Mouse (Mus musculus) hindbrain, embryonic 13.5 days (tissue): ENCODE measurements at regions not wholly inside any gene's neighbourhood (a gene's known extent, or its start where the extent isn't known, plus 50 kb on each side); places are given as distances from the start of the nearest gene placed in this dataset.

Source experiments
- ATAC-seq: fragments of 200-750 bp; cut with Nextera tagmentation; 2 replicates; pipeline ENCODE4 v1.8.0; 2017; ENCODE audit warnings: moderate TSS enrichment; ENCODE audit not compliant: low FRiP score
- H3K27ac ChIP-seq: fragments of 300-500 bp; sonication (generic); 2 replicates; pipeline ENCODE4 v1.5.1; 2015; ENCODE audit warnings: inconsistent platforms, mild to moderate bottlenecking, moderate library complexity
- H3K27me3 ChIP-seq: fragments of 300-500 bp; sonication (generic); 2 replicates; pipeline ENCODE4 v1.6.1; 2015; ENCODE audit warnings: mild to moderate bottlenecking, inconsistent platforms
- H3K36me3 ChIP-seq: fragments of 300-500 bp; sonication (generic); 2 replicates; pipeline ENCODE4 v1.6.1; 2015; ENCODE audit warnings: mild to moderate bottlenecking, inconsistent platforms
- H3K4me1 ChIP-seq: fragments of 300-500 bp; sonication (generic); replicated peaks from 2 replicates; pipeline ENCODE4 v1.6.1; 2015; ENCODE audit warnings: inconsistent platforms
- H3K4me2 ChIP-seq: fragments of 300-500 bp; sonication (generic); 2 replicates; pipeline ENCODE4 v1.6.1; 2015; ENCODE audit warnings: inconsistent platforms, mild to moderate bottlenecking, moderate library complexity
- H3K4me3 ChIP-seq: fragments of 300-500 bp; sonication (generic); 2 replicates; pipeline ENCODE4 v1.5.1; 2015; ENCODE audit warnings: mild to moderate bottlenecking, inconsistent platforms
- H3K9ac ChIP-seq: fragments of 300-500 bp; sonication (generic); 2 replicates; pipeline ENCODE4 v1.6.1; 2015; ENCODE audit warnings: mild to moderate bottlenecking, inconsistent platforms
- H3K9me3 ChIP-seq: fragments of 300-500 bp; sonication (generic); 2 replicates; pipeline ENCODE4 v1.6.1; 2016; ENCODE audit warnings: inconsistent platforms
- WGBS: fragments of 180-500 bp; shearing (Covaris S2); methylation state at CpG from one replicate; pipeline ENCODE4 v1.1.7; 2015; 5-methylcytosine and 5-hydroxymethylcytosine counted together

GRCm38 (mm10) chr7:70870841-70871534, 480.3 kb downstream of the Gm10295 start:
- Histone ChIP-seq H3K36me3 (no peaks in the 10 kb centered on the region), H3K4me2 (no peak overlapping the region), H3K4me3 (no peak overlapping the region), H3K9me3 (no peaks in the 10 kb centered on the region), H3K9ac (no peak overlapping the region), H3K27ac (no peak overlapping the region), H3K27me3 (no peaks in the 10 kb centered on the region), H3K4me1 (no peaks in the 10 kb centered on the region)
- no peak for ATAC-seq
- WGBS, result 81% methylated on average over 10 of the region's 10 CpGs

GRCm38 (mm10) chr7:70869125-70869524, 482.2 kb downstream of the Gm10295 start:
- no peak overlapping the region for H3K4me2 ChIP-seq
- no peak overlapping the region for H3K4me3 ChIP-seq
- H3K4me1 ChIP-seq, result no peaks in the 10 kb centered on the region
- no peak overlapping the region for H3K9ac ChIP-seq
- 82% methylated on average over 1 of the region's 1 CpGs for WGBS
- no peak overlapping the region for H3K27ac ChIP-seq
- H3K27me3 ChIP-seq, result 0 out of 2 replicates have a peak, but pooled peaks cover 3% of the 10 kb centered on the region
- H3K36me3 ChIP-seq, result no peaks in the 10 kb centered on the region
- H3K9me3 ChIP-seq, result no peaks in the 10 kb centered on the region
- ATAC-seq, result no peak

DNA sequence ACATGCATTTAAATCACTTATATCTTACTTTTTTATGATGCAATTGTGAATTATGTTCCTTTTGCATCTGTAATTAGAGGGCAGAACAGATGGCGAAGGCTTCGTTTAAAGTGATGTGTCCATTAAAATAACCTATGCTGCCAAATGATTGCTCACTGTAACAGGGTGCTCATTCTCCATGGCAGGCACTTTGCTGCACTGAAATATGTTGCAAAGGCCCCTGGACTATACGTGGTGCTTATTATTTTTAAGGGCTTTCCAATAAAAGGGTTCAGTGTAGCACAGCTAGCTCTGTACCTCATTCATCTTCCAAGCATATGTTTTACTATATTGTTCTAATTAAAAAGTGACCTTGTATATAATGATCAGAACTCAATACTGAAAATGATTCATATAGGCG, 491.3 kb downstream of the Gm10295 start:
- Histone ChIP-seq H3K27ac (no peak overlapping the region), H3K36me3 (no peaks in the 10 kb centered on the region), H3K4me2 (no peak overlapping the region), H3K9me3 (no peaks in the 10 kb centered on the region), H3K4me1 (no peaks in the 10 kb centered on the region), H3K9ac (no peak overlapping the region), H3K4me3 (no peak overlapping the region), H3K27me3 (0 out of 2 replicates have a peak, but pooled peaks cover under 1% of the 10 kb centered on the region)
- no peak for ATAC-seq
- 79% methylated on average over 4 of the region's 4 CpGs for WGBS

- no peak for ATAC-seq
- H3K27ac ChIP-seq, result no peak overlapping the region
- peaks cover 12% of the 10 kb centered on the region for H3K4me1 ChIP-seq
- no peak overlapping the region for H3K4me3 ChIP-seq
- no peaks in the 10 kb centered on the region for H3K9me3 ChIP-seq
- no peak overlapping the region for H3K9ac ChIP-seq
- no peak overlapping the region for H3K4me2 ChIP-seq
- peaks cover 7% of the 10 kb centered on the region; the same call in 1 of the 2 replicates for H3K27me3 ChIP-seq
- WGBS, result 82% methylated on average over 2 of the region's 2 CpGs
- no peaks in the 10 kb centered on the region for H3K36me3 ChIP-seq
These were observed 484.2 kb upstream of the Nr2f2 start for GRCm38 (mm10) chr7:70850726-70851125.

DNA sequence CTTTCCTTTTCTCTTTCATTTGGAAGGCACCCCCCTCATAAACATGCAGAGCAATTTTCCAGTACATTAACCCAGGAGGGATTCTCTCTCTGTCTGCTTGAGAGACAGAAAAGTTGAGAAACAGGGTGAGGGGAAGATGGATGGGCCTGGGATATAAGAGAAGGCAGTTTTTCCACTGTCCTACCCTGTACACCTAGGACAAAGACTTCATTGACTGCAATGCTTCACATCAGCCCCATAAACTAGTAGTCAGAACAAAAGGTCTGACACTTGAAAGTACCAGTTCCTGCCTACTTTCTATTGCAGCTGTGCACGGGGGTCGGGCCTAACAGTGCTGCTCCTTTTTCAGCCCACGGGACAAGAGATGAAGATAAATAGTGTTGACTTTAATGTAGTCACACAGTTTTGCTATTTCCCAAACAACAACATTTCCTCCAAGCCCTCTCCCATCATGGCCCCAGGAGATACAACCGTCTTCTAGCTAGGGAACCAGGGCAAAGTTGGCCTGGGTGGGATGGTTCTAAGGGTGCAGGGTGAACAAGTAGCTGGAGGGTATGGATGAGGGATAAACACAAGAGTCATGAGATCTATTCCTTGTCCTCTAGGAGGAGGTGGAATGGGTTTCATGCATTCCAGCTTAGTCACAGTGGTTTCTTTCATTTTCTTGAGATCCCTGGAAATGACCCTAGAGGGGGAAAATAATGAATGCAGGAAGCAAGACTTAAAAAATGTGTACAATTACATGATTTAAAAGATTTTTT, 481.7 kb upstream of the Nr2f2 start:
- no peaks in the 10 kb centered on the region for H3K36me3 ChIP-seq
- peaks cover 7% of the 10 kb centered on the region; the same call in 1 of the 2 replicates for H3K27me3 ChIP-seq
- 14% methylated on average over 4 of the region's 4 CpGs for WGBS
- no peak overlapping the region for H3K4me2 ChIP-seq
- H3K27ac ChIP-seq, result no peak overlapping the region
- no peak overlapping the region for H3K4me3 ChIP-seq
- no peaks in the 10 kb centered on the region for H3K9me3 ChIP-seq
- H3K4me1 ChIP-seq, result peaks cover 12% of the 10 kb centered on the region
- ATAC-seq, result peak; percentile 69
- H3K9ac ChIP-seq, result no peak overlapping the region

GRCm38 (mm10) chr7:70847450-70847993, 481.0 kb upstream of the Nr2f2 start:
- no peak overlapping the region for H3K27ac ChIP-seq
- ATAC-seq, result no peak
- WGBS, result 30% methylated on average over 8 of the region's 8 CpGs

GRCm38 (mm10) chr7:70846076-70846475, 479.5 kb upstream of the Nr2f2 start:
- peaks cover 7% of the 10 kb centered on the region; the same call in 1 of the 2 replicates for H3K27me3 ChIP-seq
- ATAC-seq, result no peak
- peaks cover 12% of the 10 kb centered on the region for H3K4me1 ChIP-seq
- no peaks in the 10 kb centered on the region for H3K36me3 ChIP-seq
- H3K9ac ChIP-seq, result no peak overlapping the region
- H3K27ac ChIP-seq, result no peak overlapping the region
- no peak overlapping the region for H3K4me2 ChIP-seq
- no peak overlapping the region for H3K4me3 ChIP-seq
- no peaks in the 10 kb centered on the region for H3K9me3 ChIP-seq
- 5% methylated on average over 4 of the region's 4 CpGs for WGBS

More at GRCm38 (mm10) chr7:70847450-70847993, 481.0 kb upstream of the Nr2f2 start:
- no peaks in the 10 kb centered on the region for H3K9me3 ChIP-seq
- no peak overlapping the region for H3K4me3 ChIP-seq
- H3K4me1 ChIP-seq, result peaks cover 12% of the 10 kb centered on the region
- H3K9ac ChIP-seq, result no peak overlapping the region
- H3K36me3 ChIP-seq, result no peaks in the 10 kb centered on the region
- peaks cover 7% of the 10 kb centered on the region; the same call in 1 of the 2 replicates for H3K27me3 ChIP-seq
- no peak overlapping the region for H3K4me2 ChIP-seq

- no peak for ATAC-seq
These were observed 473.6 kb upstream of the Nr2f2 start for GRCm38 (mm10) chr7:70840142-70840541.

GRCm38 (mm10) chr7:70839190-70839589, 472.7 kb upstream of the Nr2f2 start:
- no peak overlapping the region for H3K27ac ChIP-seq
- H3K27me3 ChIP-seq, result no peaks in the 10 kb centered on the region
- H3K4me2 ChIP-seq, result no peak overlapping the region
- no peak overlapping the region for H3K9ac ChIP-seq
- no peaks in the 10 kb centered on the region for H3K9me3 ChIP-seq
- no peaks in the 10 kb centered on the region for H3K36me3 ChIP-seq
- WGBS, result 94% methylated on average over 2 of the region's 2 CpGs
- H3K4me3 ChIP-seq, result no peak overlapping the region
- H3K4me1 ChIP-seq, result 0 out of 2 replicates have a peak, but pooled peaks cover 4% of the 10 kb centered on the region
- ATAC-seq, result no peak

More at GRCm38 (mm10) chr7:70840142-70840541, 473.6 kb upstream of the Nr2f2 start:
- H3K4me3 ChIP-seq, result no peak overlapping the region
- H3K27me3 ChIP-seq, result no peaks in the 10 kb centered on the region
- no peaks in the 10 kb centered on the region for H3K36me3 ChIP-seq
- H3K27ac ChIP-seq, result no peak overlapping the region
- H3K9ac ChIP-seq, result no peak overlapping the region
- H3K4me1 ChIP-seq, result 0 out of 2 replicates have a peak, but pooled peaks cover under 1% of the 10 kb centered on the region
- H3K9me3 ChIP-seq, result no peaks in the 10 kb centered on the region
- H3K4me2 ChIP-seq, result no peak overlapping the region
- 88% methylated on average over 1 of the region's 1 CpGs for WGBS

- H3K9me3 ChIP-seq, result no peaks in the 10 kb centered on the region
- H3K4me1 ChIP-seq, result 0 out of 2 replicates have a peak, but pooled peaks cover 4% of the 10 kb centered on the region
- H3K9ac ChIP-seq, result no peak overlapping the region
- no peak overlapping the region for H3K27ac ChIP-seq
- ATAC-seq, result no peak
- no peak overlapping the region for H3K4me3 ChIP-seq
- no peak overlapping the region for H3K4me2 ChIP-seq
- H3K36me3 ChIP-seq, result no peaks in the 10 kb centered on the region
- WGBS, result 46% methylated on average over 4 of the region's 4 CpGs
- no peaks in the 10 kb centered on the region for H3K27me3 ChIP-seq
These were observed 468.4 kb upstream of the Nr2f2 start for GRCm38 (mm10) chr7:70834787-70835461.

GRCm38 (mm10) chr7:70828486-70829195, 462.1 kb upstream of the Nr2f2 start:
- Histone ChIP-seq H3K9me3 (no peaks in the 10 kb centered on the region), H3K27ac (no peak overlapping the region), H3K36me3 (no peaks in the 10 kb centered on the region), H3K4me1 (no peaks in the 10 kb centered on the region), H3K27me3 (no peaks in the 10 kb centered on the region), H3K4me2 (no peak overlapping the region), H3K9ac (no peak overlapping the region), H3K4me3 (no peak overlapping the region)
- WGBS, result 67% methylated on average over 5 of the region's 5 CpGs
- ATAC-seq, result no peak
